In the genomic region with DNA sequence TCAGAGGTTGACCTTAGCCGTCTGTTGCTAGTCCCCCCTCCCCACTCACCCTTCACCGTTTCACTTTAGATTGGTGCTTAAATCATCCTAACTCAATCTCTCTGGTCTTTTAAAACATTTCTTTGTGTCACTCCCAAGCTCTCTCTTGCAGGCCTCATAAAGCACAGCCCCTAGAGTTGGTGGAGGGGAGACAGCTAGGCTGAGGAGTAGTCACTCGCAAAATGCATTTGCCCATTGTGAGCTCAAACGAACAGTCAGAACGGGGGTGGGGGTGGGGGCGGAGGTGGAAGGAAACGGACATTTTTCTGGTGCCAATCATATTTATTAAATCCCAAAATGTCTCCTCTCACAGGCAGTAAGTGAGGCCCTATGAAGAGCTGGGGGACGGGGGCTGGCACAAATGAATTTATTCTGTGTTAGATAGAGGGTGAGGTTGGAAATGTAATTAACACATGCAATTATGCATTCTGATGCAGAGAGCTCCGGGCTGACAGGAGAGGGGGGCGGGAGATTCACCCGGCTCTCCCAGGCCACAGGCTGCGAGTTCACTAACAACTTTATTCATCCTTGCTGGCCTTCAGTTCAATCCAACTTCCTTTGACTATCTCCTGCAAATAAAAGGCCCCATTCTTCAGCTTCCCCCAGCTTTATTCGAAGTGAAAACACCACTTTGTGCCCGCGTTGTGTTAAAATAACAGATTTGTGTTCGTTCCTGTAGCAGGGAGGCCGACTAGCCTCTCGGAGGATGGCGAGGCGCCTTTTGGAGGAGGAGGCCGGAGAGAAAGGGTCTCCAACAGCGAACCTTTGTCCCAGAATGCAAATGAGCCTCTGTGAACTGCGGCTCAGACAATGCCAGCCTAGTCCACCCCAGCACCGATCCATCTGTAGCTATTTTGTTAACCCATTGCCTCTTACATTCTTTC, we compare ENCODE assay signal across 7 mouse cellular contexts.
DNase-seq lines count a peak whose midpoint lies in the region; ATAC-seq and TF ChIP-seq lines count a peak whose summit lies in the region.

No protein-coding gene starts in this region.

- H3K4me2 ChIP-seq in hindbrain, postnatal 0 days (ENCODE audit: low read depth, low read length), result 0 out of 2 replicates have a peak overlapping the region, but pooled peaks have one; percentile 11
- H3K4me2 ChIP-seq in midbrain, embryonic 16.5 days (ENCODE audit: low read length), result no peak overlapping the region

- H3K27me3 ChIP-seq in embryonic facial prominence, embryonic 10.5 days (replicated peaks; ENCODE audit: low read depth, poor library complexity, severe bottlenecking), result peaks cover 94% of the 10 kb centered on the region
- peaks cover 4% of the 10 kb centered on the region; the same call in 1 of the 2 replicates for H3K27me3 ChIP-seq in hindbrain, postnatal 0 days (ENCODE audit: insufficient read depth, low read length)
- H3K27me3 ChIP-seq in midbrain, embryonic 16.5 days (ENCODE audit: control insufficient read depth, insufficient read depth, low read depth, low read length), result no peaks in the 10 kb centered on the region

- H3K4me1 ChIP-seq in embryonic facial prominence, embryonic 10.5 days, result peaks cover 65% of the 10 kb centered on the region
- peaks cover 3% of the 10 kb centered on the region; the same call in 1 of the 2 replicates for H3K4me1 ChIP-seq in hindbrain, postnatal 0 days (ENCODE audit: insufficient read depth, low read length)
- peaks cover 15% of the 10 kb centered on the region; the same call in 1 of the 2 replicates for H3K4me1 ChIP-seq in midbrain, embryonic 16.5 days (ENCODE audit: control insufficient read depth, insufficient read depth, low read length)

- DNase-seq in brain, adult 2 months (ENCODE audit: low read depth, low spot score), result peak; percentile 92
- peak; percentile 69 for DNase-seq in embryonic facial prominence, embryonic 10.5 days (ENCODE audit: low spot score)
- DNase-seq in hindbrain, postnatal 0 days (ENCODE audit: low spot score), result peak; percentile 78
- DNase-seq in thymus, adult 18-20 months, result no peak
- no peak for DNase-seq in gastrocnemius, adult 18-20 months (ENCODE audit: low spot score)
- DNase-seq in adipocyte (ENCODE audit: low spot score), result no peak

- peak; percentile 95 for ATAC-seq in hindbrain, postnatal 0 days
- peak; percentile 88 for ATAC-seq in midbrain, embryonic 16.5 days

- 7% methylated on average over 24 of the region's 24 CpGs for WGBS in embryonic facial prominence, embryonic 10.5 days
- 21% methylated on average over 24 of the region's 24 CpGs for WGBS in hindbrain, postnatal 0 days
- WGBS in midbrain, embryonic 16.5 days, result 9% methylated on average over 24 of the region's 24 CpGs

- no peaks in the 10 kb centered on the region for H3K36me3 ChIP-seq in embryonic facial prominence, embryonic 10.5 days (replicated peaks)
- H3K36me3 ChIP-seq in hindbrain, postnatal 0 days (ENCODE audit: insufficient read depth, low read length), result no peaks in the 10 kb centered on the region
- H3K36me3 ChIP-seq in midbrain, embryonic 16.5 days (ENCODE audit: control insufficient read depth, insufficient read depth, low read length), result no peaks in the 10 kb centered on the region

- H3K9me3 ChIP-seq in embryonic facial prominence, embryonic 10.5 days, result no peaks in the 10 kb centered on the region
- H3K9me3 ChIP-seq in hindbrain, postnatal 0 days (ENCODE audit: low read length), result no peaks in the 10 kb centered on the region
- no peaks in the 10 kb centered on the region for H3K9me3 ChIP-seq in midbrain, embryonic 16.5 days (replicated peaks; ENCODE audit: control insufficient read depth, low read length, poor library complexity, severe bottlenecking)

- peak overlapping the region; percentile 11; the same call in 1 of the 2 replicates for H3K4me3 ChIP-seq in embryonic facial prominence, embryonic 10.5 days
- H3K4me3 ChIP-seq in hindbrain, postnatal 0 days (ENCODE audit: low read length), result no peak overlapping the region
- no peak overlapping the region for H3K4me3 ChIP-seq in midbrain, embryonic 16.5 days (ENCODE audit: low read depth, low read length)

- TF ChIP-seq CTCF in hindbrain, postnatal 0 days (IDR thresholded peaks at IDR 0.05; ENCODE audit: low read depth), result no peak

- H3K27ac ChIP-seq in embryonic facial prominence, embryonic 10.5 days (replicated peaks), result peak overlapping the region; percentile 79
- peak overlapping the region; percentile 68 for H3K27ac ChIP-seq in hindbrain, postnatal 0 days
- H3K27ac ChIP-seq in midbrain, embryonic 16.5 days (ENCODE audit: low read length), result 0 out of 2 replicates have a peak overlapping the region, but pooled peaks have one; percentile 50

- H3K9ac ChIP-seq in hindbrain, postnatal 0 days (replicated peaks; ENCODE audit: low read length), result no peak overlapping the region
- H3K9ac ChIP-seq in midbrain, embryonic 16.5 days (ENCODE audit: low read depth, low read length), result no peak overlapping the region

Comparison
In these comparisons a context has a peak if more than half of its experiments do, and no peak if none do; other contexts are left out.
1. DNase-seq: peak in brain, adult 2 months (single experiment), embryonic facial prominence, embryonic 10.5 days (single experiment) and hindbrain, postnatal 0 days (single experiment); none in thymus, adult 18-20 months (0 of 2), gastrocnemius, adult 18-20 months (single experiment) and adipocyte (single experiment).
2. Peak in every context shown above with its lines, with median percentiles within 50 percentile points of each other: H3K27ac ChIP-seq.